Mouse (Mus musculus): ENCODE measurements around the gene Il22. TPM values are rescaled to one million over a fixed set of nuclear protein-coding genes. Genes with fewer than 3 reads are reported as not detected.

The Il22 gene
- polyA plus RNA-seq (2015; fragmentation: Nextera tagmentation; extraction: Ambion mirVana): not detected in 2 replicates

GRCm38 (mm10) chr10:118204642-118205041 lies at the start of gene Il22:
Gene Il22 (plus strand): TSS chr10:118204942.

DNA sequence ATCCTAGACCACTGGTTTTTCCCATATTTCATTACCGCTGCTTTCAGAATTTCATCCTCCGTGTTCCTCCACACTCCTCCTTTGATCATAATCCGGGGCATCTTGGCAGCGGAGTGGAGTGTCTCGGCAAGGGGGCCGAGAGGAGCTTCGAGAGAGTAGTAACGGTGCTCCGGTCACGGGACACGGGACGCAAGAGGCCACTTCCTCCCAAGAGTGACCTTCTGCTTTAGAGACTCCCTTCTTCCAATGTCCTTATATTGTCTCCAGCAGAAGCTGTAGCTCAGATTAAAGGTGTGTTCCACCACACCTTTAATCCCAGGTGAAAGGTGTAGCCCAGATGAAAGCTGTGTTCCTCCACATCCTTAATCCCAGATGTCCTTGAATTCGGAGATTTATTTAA lies 35.9 kb downstream of the Il22 start, which contains the start of gene Gm32717:
Gene Gm32717 (minus strand): TSS at position 101 of the 400 bp plus-strand sequence.

DNA sequence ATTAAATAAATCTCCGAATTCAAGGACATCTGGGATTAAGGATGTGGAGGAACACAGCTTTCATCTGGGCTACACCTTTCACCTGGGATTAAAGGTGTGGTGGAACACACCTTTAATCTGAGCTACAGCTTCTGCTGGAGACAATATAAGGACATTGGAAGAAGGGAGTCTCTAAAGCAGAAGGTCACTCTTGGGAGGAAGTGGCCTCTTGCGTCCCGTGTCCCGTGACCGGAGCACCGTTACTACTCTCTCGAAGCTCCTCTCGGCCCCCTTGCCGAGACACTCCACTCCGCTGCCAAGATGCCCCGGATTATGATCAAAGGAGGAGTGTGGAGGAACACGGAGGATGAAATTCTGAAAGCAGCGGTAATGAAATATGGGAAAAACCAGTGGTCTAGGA lies 53.6 kb downstream of the Il22 start, which contains the start of gene Gm32802:
Gene Gm32802 (plus strand): TSS at position 301 of the 400 bp plus-strand sequence.

Other genes with a start within 250 kb of the Il22 start
- gene Mdm1, start 63.1 kb upstream of the Il22 start, polyA plus RNA-seq (2015; fragmentation: Nextera tagmentation; extraction: Ambion mirVana): 15.1 and 15.2 TPM in 2 replicates
- gene Gm32717, start 35.8 kb downstream of the Il22 start, polyA plus RNA-seq (2015; fragmentation: Nextera tagmentation; extraction: Ambion mirVana): 0.09 and 0.20 TPM in 2 replicates
- 0.09 and 0.20 TPM in 2 replicates for gene Gm32802, start 53.7 kb downstream of the Il22 start, polyA plus RNA-seq (2015; fragmentation: Nextera tagmentation; extraction: Ambion mirVana)
- 0.52 TPM in 1 of 2 replicates, not detected in the other for gene Iltifb, start 90.1 kb downstream of the Il22 start, polyA plus RNA-seq (2015; fragmentation: Nextera tagmentation; extraction: Ambion mirVana)
- not detected in 2 replicates for gene Gm9040, start 122.0 kb downstream of the Il22 start, polyA plus RNA-seq (2015; fragmentation: Nextera tagmentation; extraction: Ambion mirVana)
- gene Gm9044, start 127.5 kb downstream of the Il22 start, polyA plus RNA-seq (2015; fragmentation: Nextera tagmentation; extraction: Ambion mirVana): not detected in 2 replicates
- gene Gm9045, start 132.9 kb downstream of the Il22 start, polyA plus RNA-seq (2015; fragmentation: Nextera tagmentation; extraction: Ambion mirVana): 0.12 TPM in 1 of 2 replicates, not detected in the other
- gene Gm9046, start 138.3 kb downstream of the Il22 start, polyA plus RNA-seq (2015; fragmentation: Nextera tagmentation; extraction: Ambion mirVana): not detected in 2 replicates
- gene Gm9048, start 143.7 kb downstream of the Il22 start, polyA plus RNA-seq (2015; fragmentation: Nextera tagmentation; extraction: Ambion mirVana): 0.09 TPM in 1 of 2 replicates, not detected in the other
- gene Gm9049, start 149.2 kb downstream of the Il22 start, polyA plus RNA-seq (2015; fragmentation: Nextera tagmentation; extraction: Ambion mirVana): 0.12 TPM in 1 of 2 replicates, not detected in the other
- not detected in 2 replicates for gene Ifng, start 236.1 kb downstream of the Il22 start, polyA plus RNA-seq (2015; fragmentation: Nextera tagmentation; extraction: Ambion mirVana)

Measured in neural tube, postnatal 0 days (tissue).